Mouse (Mus musculus) hindbrain, embryonic 10.5 days (tissue): ENCODE measurements around the gene Olfr111. TPM values are rescaled to one million over a fixed set of nuclear protein-coding genes. Genes with fewer than 3 reads are reported as not detected.
"Not testable (repeated sequence)": the region's sequence is repeated elsewhere in the genome, so short reads cannot be mapped to it uniquely, and the experiment has no call there.

Source experiments
- DNase-seq: peaks from one replicate; pipeline ENCODE4 v3.0.0-alpha.2; 2017; ENCODE audit warnings: low spot score
- H3K27ac ChIP-seq: fragments of 300-500 bp; sonication (generic); 2 replicates; pipeline ENCODE4 v1.5.1; 2016; ENCODE audit warnings: mild to moderate bottlenecking, moderate library complexity
- H3K27me3 ChIP-seq: fragments of 300-500 bp; sonication (generic); 2 replicates; pipeline ENCODE4 v1.6.1; 2016; ENCODE audit warnings: mild to moderate bottlenecking; ENCODE audit not compliant: poor library complexity, insufficient read depth, severe bottlenecking
- H3K36me3 ChIP-seq: fragments of 300-500 bp; sonication (generic); 2 replicates; pipeline ENCODE4 v1.6.1; 2016; ENCODE audit warnings: mild to moderate bottlenecking, moderate library complexity
- H3K4me1 ChIP-seq: fragments of 300-500 bp; sonication (generic); replicated peaks from 2 replicates; pipeline ENCODE4 v1.6.1; 2016; ENCODE audit warnings: mild to moderate bottlenecking
- H3K4me3 ChIP-seq: fragments of 300-500 bp; sonication (generic); 2 replicates; pipeline ENCODE4 v1.5.1; 2016; ENCODE audit warnings: mild to moderate bottlenecking, moderate library complexity
- H3K9me3 ChIP-seq: fragments of 300-500 bp; sonication (generic); 2 replicates; pipeline ENCODE4 v1.6.1; 2016; ENCODE audit warnings: mild to moderate bottlenecking, moderate library complexity
- WGBS: fragments of 180-500 bp; shearing (Covaris S2); methylation state at CpG from one replicate; pipeline ENCODE4 v1.1.7; 2016; 5-methylcytosine and 5-hydroxymethylcytosine counted together
- polyA plus RNA-seq: library from polyadenylated mRNA; unstranded; fragments of >200 nt; fragmentation: Nextera tagmentation; extraction: Ambion mirVana; gene quantifications from 2 replicates; pipeline ENCODE4 v1.2.1, GENCODE M21; 2016

The Olfr111 gene
- polyA plus RNA-seq, result not detected in 2 replicates

DNA sequence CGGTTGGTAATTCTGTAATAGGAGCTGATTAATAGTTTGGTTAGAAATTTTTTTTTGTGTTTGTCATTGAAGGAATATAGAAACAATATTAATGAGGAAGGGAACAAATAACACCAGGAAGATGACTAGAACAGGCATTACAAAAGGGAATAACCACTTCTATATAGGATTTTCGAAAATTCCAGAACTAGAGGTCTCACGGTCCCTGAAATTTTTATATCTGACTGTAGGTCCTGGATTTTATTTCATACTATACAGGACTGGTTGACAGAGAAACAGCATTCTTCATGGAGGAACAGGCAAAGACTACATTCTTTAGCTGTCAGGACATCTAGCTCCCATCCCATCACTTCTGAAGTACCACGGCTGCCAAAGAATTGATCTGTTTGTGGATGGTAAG is at the start of gene Olfr111:
Olfr111 (plus strand) TSS at position 301 of the 400 bp plus-strand sequence.
- no peak for DNase-seq
- no peak within 1 kb of the TSS for H3K4me3 ChIP-seq
- H3K4me1 ChIP-seq, result no peaks in the 10 kb centered on the region
- no peaks in the 10 kb centered on the region for H3K27me3 ChIP-seq
- 85% methylated on average over 4 of the region's 4 CpGs for WGBS
- H3K36me3 ChIP-seq, result no peaks in the 10 kb centered on the region
- no peak within 1 kb of the TSS for H3K27ac ChIP-seq
- H3K9me3 ChIP-seq, result 0 out of 2 replicates have a peak, but pooled peaks cover 1% of the 10 kb centered on the region

DNA sequence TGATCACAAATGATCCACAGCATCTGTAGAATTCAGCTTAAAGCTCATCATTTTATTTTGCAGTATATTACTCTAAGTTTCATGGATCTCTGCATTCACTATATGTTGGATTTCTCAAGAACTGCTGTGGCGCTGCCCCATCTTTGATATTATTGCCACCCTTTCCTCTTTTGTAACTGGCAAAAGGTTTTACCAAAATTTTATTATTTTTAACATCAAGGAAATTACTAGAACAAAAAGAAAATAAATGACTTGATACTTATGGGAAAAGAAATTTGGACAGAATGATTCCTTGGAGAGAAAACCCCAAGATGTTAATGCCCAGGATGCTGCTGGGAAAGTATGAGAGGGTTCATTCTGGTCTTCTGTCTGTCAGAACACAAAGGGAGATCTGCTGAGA is 49.2 kb upstream of the Olfr111 start, which contains the start of gene Olfr109:
Olfr109 (plus strand) TSS at position 301 of the 400 bp plus-strand sequence.
- H3K27me3 ChIP-seq, result no peaks in the 10 kb centered on the region
- H3K4me1 ChIP-seq, result no peaks in the 10 kb centered on the region
- WGBS, result 92% methylated on average over 1 of the region's 1 CpGs
- no peaks in the 10 kb centered on the region for H3K9me3 ChIP-seq
- H3K27ac ChIP-seq, result no peak within 1 kb of the TSS
- DNase-seq, result no peak
- H3K36me3 ChIP-seq, result no peaks in the 10 kb centered on the region
- no peak within 1 kb of the TSS for H3K4me3 ChIP-seq

DNA sequence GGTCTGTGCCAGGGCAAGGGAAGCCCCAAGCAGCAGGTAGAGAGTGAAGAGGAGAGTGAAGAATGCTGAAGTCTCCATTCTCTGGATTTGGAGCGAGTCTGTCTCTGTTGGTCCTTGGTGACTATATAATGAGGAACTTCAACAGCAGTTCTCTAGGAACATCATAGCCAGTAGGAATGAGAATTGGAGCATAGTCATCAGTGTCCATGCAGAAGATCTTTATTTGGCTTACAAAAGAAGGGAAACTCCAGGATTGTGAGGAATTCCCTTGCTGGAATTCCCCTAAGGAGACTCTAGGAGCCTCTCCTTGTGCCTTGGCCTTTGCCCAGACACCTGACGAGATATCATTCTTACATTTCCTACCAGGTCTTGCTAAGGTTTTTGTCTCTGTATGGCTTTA is 24.4 kb upstream of the Olfr111 start, which contains the start of gene H2-M2:
H2-M2 (minus strand) TSS at position 101 of the 400 bp plus-strand sequence.
- Histone ChIP-seq H3K4me1 (no peaks in the 10 kb centered on the region), H3K27ac (no peak within 1 kb of the TSS), H3K9me3 (peaks cover 5% of the 10 kb centered on the region; the same call in 1 of the 2 replicates), H3K36me3 (no peaks in the 10 kb centered on the region), H3K27me3 (no peaks in the 10 kb centered on the region), H3K4me3 (no peak within 1 kb of the TSS)
- whole genome bisulfite sequencing, result 83% methylated on average over 2 of the region's 2 CpGs
- no peak for DNase-seq

DNA sequence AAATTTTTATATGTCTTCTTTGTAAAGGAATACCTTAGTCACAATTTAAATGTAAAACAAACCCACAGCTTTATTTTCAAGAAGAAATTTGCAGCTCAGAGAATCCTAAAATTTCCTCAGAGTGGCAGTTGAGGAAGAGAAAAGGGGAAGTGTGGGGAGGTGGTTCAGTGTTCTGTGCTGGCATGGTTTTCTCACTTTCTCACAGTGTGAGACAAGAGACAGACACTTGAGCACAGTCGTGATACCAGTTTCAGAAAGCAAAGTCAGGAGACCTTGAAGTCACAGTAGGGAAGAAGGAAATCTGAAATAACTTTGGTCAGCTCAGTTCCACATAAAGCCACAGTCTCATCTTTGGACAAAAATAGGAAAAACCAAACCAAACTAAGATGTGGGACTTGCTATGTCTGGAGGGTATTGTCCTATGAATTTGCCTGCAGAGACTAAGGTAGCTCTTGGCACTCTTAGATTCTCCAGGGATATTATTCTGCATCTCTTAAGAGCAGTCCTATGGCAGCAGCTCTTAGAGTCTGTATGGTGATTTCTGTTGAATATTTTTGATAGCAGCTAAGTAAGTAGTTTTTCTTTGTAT is 15.8 kb upstream of the Olfr111 start, which contains the start of gene Olfr110:
Olfr110 (plus strand) TSS at position 539 of the 589 bp plus-strand sequence.
- Histone ChIP-seq H3K36me3 (no peaks in the 10 kb centered on the region), H3K27ac (no peak within 1 kb of the TSS), H3K27me3 (no peaks in the 10 kb centered on the region), H3K9me3 (no peaks in the 10 kb centered on the region), H3K4me1 (no peaks in the 10 kb centered on the region), H3K4me3 (no peak within 1 kb of the TSS)
- 63% methylated on average over 1 of the region's 1 CpGs for WGBS
- no peak for DNase-seq

DNA sequence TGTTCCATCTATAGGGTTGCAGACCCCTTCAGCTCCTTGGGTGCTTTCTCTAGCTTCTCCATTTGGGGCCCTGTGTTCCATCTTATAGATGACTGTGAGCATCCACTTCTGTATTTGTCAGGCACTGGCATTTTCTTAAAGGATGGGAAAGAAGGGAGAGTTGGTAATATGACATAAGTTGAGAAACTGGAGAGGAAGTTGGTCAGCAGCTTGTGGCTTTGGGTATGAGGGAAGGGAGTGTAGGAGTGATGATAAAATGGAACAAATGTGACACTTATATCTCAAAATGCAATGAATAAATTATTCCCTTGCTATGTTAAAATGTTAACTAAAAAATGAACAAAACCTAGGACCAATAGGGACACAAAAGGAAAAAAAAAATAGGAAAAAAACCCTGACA is 16.8 kb downstream of the Olfr111 start:
- H3K4me3 ChIP-seq, H3K27me3 ChIP-seq, DNase-seq, H3K36me3 ChIP-seq, H3K9me3 ChIP-seq, H3K27ac ChIP-seq, H3K4me1 ChIP-seq: not testable (repeated sequence)

DNA sequence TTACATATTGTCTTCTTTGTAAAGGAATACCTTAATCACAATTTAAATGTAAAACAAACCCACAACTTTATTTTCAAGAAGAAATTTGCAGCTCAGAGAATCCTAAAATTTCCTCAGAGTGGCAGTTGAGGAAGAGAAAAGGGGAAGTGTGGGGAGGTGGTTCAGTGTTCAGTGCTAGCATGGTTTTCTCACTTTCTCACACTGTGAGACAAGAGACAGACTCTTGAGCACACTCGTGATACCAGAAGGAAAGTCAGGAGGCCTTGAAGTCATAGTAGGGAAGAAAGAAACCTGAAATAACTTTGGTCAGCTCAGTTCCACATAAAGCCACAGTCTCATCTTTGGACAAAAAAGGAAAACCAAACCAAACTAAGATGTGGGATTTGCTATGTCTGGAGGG is 17.6 kb downstream of the Olfr111 start:
- not testable (repeated sequence) for DNase-seq, H3K9me3 ChIP-seq, H3K4me3 ChIP-seq, H3K36me3 ChIP-seq, H3K27me3 ChIP-seq, H3K4me1 ChIP-seq, H3K27ac ChIP-seq
- WGBS, result 79% methylated on average over 1 of the region's 1 CpGs

DNA sequence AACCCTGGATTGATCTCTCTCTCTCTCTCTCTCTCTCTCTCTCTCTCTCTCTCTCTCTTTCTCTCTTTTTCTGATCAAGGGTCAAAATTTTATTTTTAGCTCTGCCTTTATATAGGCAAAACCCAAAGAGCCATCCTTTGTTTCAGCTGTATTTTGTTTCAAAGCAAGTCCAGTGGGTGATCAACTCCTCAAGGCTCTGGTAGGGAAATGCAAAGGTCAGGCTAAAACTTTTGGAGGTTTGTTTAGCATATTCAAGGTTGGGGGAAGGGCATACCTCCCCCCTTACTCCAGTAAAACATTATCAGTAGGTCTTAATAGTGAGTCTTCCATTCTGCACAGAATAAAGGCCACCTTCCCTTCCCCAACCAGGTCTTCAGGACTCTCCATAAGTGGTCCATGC is 27.3 kb downstream of the Olfr111 start:
- Histone ChIP-seq H3K4me3 (no peak overlapping the region), H3K27ac (no peak overlapping the region)
- no peak for DNase-seq

DNA sequence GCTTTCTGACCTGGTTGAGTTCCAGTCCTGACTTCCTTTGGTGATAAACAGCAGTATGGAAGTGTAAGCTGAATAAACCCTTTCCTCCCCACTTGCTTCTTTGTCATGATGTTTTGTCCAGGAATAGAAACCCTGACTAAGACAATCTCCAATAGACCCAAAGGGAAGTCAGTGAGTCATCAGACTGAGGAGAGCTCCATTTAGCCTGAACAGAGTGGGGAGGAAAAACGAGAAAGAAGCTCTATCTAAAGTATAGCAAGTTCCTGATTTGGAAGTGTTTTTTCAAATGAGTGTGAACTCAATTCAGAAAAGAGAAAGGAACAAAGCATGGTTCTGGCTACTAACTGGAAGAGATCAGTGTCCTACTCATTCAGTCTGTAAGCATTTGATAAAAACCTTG is 30.6 kb downstream of the Olfr111 start:
- H3K27ac ChIP-seq, H3K36me3 ChIP-seq, H3K4me3 ChIP-seq, H3K4me1 ChIP-seq, H3K27me3 ChIP-seq, DNase-seq, H3K9me3 ChIP-seq: not testable (repeated sequence)
- 60% methylated on average over 1 of the region's 1 CpGs for WGBS

More for the DNA sequence above, 27.3 kb downstream of the Olfr111 start:
- no peaks in the 10 kb centered on the region for H3K4me1 ChIP-seq
- H3K27me3 ChIP-seq, result no peaks in the 10 kb centered on the region
- H3K9me3 ChIP-seq, result no peaks in the 10 kb centered on the region
- H3K36me3 ChIP-seq, result no peaks in the 10 kb centered on the region

DNA sequence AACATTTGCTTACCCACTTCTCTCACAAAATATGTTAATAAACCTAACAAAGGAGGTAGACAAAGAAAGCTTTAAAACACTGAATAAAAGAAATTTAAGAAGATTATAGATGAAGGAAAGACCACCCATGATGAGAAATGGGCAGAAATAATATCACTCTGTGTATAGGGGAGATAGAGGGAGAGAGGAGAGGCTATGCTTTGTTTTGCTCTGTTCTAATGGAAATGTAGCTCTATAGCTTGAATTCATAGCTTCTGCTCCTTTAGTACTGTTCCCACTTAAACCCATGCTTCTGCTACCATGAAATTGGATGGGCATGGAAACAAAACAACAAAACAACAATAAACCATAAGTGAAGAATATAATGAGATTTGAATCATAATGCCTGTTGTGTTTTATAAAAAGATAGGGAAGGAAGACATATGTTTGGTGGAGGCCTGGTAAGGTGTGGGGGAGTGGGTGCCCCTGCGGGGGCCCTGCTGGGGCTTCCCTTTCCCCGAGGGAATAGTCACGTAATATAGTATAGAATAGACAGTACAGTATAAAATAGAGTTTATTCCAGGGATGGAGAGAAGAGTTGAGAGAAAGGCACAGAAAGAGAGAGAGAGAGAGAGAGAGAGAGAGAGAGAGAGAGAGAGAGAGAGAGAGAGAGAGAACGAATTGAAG is 33.8 kb downstream of the Olfr111 start:
- 82% methylated on average over 4 of the region's 4 CpGs for WGBS
- DNase-seq, result no peak

DNA sequence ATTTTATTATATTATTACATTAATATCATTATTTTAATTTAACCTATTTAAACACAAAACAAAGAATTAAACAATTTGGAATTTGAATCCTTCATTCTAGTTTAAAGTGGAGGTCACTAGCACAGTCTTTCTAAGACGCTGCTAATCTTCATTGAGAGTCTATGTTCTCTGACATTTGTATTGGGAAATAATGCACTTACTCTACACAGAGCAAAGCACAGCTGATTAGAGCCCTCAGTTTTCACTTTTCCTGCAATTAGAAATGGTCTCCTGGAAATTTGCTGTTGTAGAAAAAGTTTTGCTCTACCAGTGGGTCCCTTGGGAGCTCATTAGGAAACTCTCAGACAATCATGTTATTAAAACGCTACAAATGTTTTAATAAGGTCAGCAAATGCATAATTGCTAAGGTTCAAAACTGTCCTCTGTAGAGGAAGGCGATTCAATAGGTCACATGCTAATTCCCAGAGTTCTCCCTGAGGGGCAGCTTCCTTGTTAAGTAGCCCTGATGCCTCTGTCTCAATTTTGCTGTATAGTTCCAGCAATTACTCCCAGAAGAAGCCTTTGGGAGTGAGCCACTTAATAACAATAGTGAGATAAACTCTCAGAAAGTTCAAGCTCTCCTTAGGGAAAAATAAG is 36.1 kb downstream of the Olfr111 start:
- Histone ChIP-seq H3K27me3 (no peaks in the 10 kb centered on the region), H3K4me3 (no peak overlapping the region), H3K36me3 (no peaks in the 10 kb centered on the region), H3K27ac (no peak overlapping the region), H3K4me1 (no peaks in the 10 kb centered on the region), H3K9me3 (no peaks in the 10 kb centered on the region)
- no peak for DNase-seq
- WGBS, result 75% methylated on average over 3 of the region's 3 CpGs

More for the DNA sequence above, 33.8 kb downstream of the Olfr111 start:
- Histone ChIP-seq H3K4me1 (no peaks in the 10 kb centered on the region), H3K27me3 (no peaks in the 10 kb centered on the region), H3K27ac (no peak overlapping the region), H3K4me3 (no peak overlapping the region), H3K36me3 (no peaks in the 10 kb centered on the region), H3K9me3 (no peaks in the 10 kb centered on the region)

DNA sequence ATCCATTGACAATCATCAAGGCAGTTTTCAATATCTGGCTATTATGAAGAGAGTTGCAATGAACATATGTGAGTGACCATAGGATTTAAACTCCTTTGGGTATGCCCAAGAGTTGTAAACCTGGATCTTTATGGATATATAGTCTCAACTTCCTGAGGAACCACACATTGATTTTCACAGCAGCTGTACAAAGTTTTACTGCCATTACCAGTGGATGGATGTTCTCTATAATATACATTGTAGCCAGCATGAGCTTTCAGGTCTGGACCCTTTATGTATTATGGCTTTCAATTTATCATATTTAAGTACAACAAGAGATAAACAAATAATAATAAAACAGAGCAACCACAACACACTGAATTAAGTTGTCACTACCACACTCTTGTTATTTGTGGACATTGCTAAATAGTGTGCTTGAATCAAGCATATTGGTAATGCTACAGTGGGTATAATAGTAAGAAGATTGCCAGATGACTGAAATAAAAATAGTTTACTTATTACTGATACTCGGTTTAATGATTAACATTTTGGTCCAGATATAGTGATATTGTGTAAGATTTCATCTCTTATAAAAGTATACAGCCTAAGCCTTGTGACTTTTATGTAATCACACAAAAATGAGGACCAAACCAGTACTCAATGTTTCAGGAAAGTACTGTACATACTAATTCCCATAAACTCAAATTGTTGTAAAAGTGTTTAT is 51.2 kb downstream of the Olfr111 start:
- no peak overlapping the region for H3K4me3 ChIP-seq
- no peaks in the 10 kb centered on the region for H3K36me3 ChIP-seq
- no peaks in the 10 kb centered on the region for H3K9me3 ChIP-seq
- WGBS, result 64% methylated on average over 1 of the region's 1 CpGs
- H3K4me1 ChIP-seq, result no peaks in the 10 kb centered on the region
- no peaks in the 10 kb centered on the region for H3K27me3 ChIP-seq
- H3K27ac ChIP-seq, result no peak overlapping the region
- no peak for DNase-seq

DNA sequence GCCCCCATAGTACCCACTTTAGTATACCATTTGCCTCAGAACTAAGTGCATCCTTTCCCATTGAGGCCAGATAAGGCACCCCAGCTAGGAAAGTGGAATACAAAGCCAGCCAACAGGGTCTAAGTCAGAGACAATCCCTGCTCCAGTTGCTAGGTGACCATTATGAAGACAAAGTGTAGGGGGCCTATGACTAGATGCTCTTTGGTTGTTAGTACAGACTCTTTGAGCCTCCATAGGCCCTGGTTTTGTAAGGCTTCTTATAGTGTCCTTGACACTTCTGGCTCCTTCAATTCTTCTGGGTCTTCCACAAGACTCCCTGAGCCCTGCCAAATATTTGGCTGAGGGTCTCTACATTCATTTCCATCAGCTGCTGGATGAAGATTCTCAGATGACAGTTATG is 61.5 kb downstream of the Olfr111 start, which contains the start of gene Olfr112:
Olfr112 (minus strand) TSS at position 101 of the 400 bp plus-strand sequence.
- Histone ChIP-seq H3K9me3 (no peaks in the 10 kb centered on the region), H3K27me3 (no peaks in the 10 kb centered on the region), H3K27ac (no peak within 1 kb of the TSS), H3K4me1 (no peaks in the 10 kb centered on the region), H3K4me3 (no peak within 1 kb of the TSS), H3K36me3 (no peaks in the 10 kb centered on the region)
- DNase-seq, result no peak

DNA sequence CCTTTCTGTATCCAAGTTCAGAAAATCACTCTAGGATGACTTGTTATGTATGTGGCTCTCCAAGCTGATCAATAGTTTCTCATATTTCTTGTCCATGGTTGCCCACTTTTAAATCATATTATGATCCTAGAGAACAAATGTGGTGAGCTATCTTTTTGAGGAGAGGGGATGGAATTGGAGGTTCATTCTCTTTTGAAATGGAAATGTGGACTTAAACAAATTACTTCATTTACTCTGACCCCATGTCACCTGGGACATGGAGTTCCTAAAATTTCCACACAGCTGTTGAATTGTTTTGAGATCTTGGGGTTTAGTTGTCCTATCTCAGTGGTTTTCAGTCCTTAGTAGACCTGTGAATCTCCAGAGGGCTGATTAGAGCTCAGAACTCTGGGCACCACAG is 69.7 kb downstream of the Olfr111 start, which contains the start of gene Olfr113:
Olfr113 (minus strand) TSS at position 101 of the 400 bp plus-strand sequence.
- Histone ChIP-seq H3K36me3 (no peaks in the 10 kb centered on the region), H3K27me3 (no peaks in the 10 kb centered on the region), H3K4me1 (no peaks in the 10 kb centered on the region), H3K27ac (no peak within 1 kb of the TSS), H3K9me3 (no peaks in the 10 kb centered on the region), H3K4me3 (no peak within 1 kb of the TSS)
- DNase-seq, result no peak
